Mouse (Mus musculus): ENCODE data around the gene Gm21970.

Gene Gm21970

GRCm38 (mm10) chr16:91391421-91391820, at the start of gene Gm21970:
Gene Gm21970, plus strand, starts transcription at chr16:91391721.
- no peak for DNase-seq (ENCODE audit: low spot score in 2 of 2)

GRCm38 (mm10) chr16:91346491-91346890, 45.0 kb upstream of the Gm21970 start:
- no peak for DNase-seq (ENCODE audit: low spot score in 2 of 2)

GRCm38 (mm10) chr16:91347491-91348263, 43.8 kb upstream of the Gm21970 start:
- no peak for DNase-seq (ENCODE audit: low spot score in 2 of 2)

GRCm38 (mm10) chr16:91348264-91348565, 43.3 kb upstream of the Gm21970 start:
- DNase-seq (ENCODE audit: low spot score in 2 of 2), result no peak

GRCm38 (mm10) chr16:91348588-91349330, 42.8 kb upstream of the Gm21970 start:
- no peak for DNase-seq (ENCODE audit: low spot score in 2 of 2)

GRCm38 (mm10) chr16:91352084-91352562, 39.4 kb upstream of the Gm21970 start:
- peak; percentile 42 to 82 for DNase-seq (ENCODE audit: low spot score in 2 of 2)

GRCm38 (mm10) chr16:91352749-91353148, 38.8 kb upstream of the Gm21970 start:
- no peak for DNase-seq (ENCODE audit: low spot score in 2 of 2)

- DNase-seq (ENCODE audit: low spot score in 2 of 2), result no peak
Measured at GRCm38 (mm10) chr16:91353177-91353576, 38.3 kb upstream of the Gm21970 start.

- no peak for DNase-seq (ENCODE audit: low spot score in 2 of 2)
Measured at GRCm38 (mm10) chr16:91353638-91354037, 37.9 kb upstream of the Gm21970 start.

GRCm38 (mm10) chr16:91354599-91354998, 36.9 kb upstream of the Gm21970 start:
- DNase-seq (ENCODE audit: low spot score in 2 of 2), result no peak

GRCm38 (mm10) chr16:91355160-91355559, 36.4 kb upstream of the Gm21970 start:
- no peak for DNase-seq (ENCODE audit: low spot score in 2 of 2)

- no peak for DNase-seq (ENCODE audit: low spot score in 2 of 2)
Measured at GRCm38 (mm10) chr16:91356760-91357525, 34.6 kb upstream of the Gm21970 start.

- DNase-seq (ENCODE audit: low spot score in 2 of 2), result no peak
Measured at GRCm38 (mm10) chr16:91357526-91357900, 34.0 kb upstream of the Gm21970 start.

GRCm38 (mm10) chr16:91358555-91358954, 33.0 kb upstream of the Gm21970 start:
- DNase-seq (ENCODE audit: low spot score in 2 of 2), result no peak

GRCm38 (mm10) chr16:91359531-91359930, 32.0 kb upstream of the Gm21970 start:
- DNase-seq (ENCODE audit: low spot score in 2 of 2), result no peak

GRCm38 (mm10) chr16:91360162-91360561, 31.4 kb upstream of the Gm21970 start:
- no peak for DNase-seq (ENCODE audit: low spot score in 2 of 2)

- DNase-seq (ENCODE audit: low spot score in 2 of 2), result no peak
Measured at GRCm38 (mm10) chr16:91362006-91362405, 29.5 kb upstream of the Gm21970 start.

GRCm38 (mm10) chr16:91362616-91363272, 28.8 kb upstream of the Gm21970 start:
- DNase-seq (ENCODE audit: low spot score in 2 of 2), result peak in 1 of 2 experiments; percentile 58

GRCm38 (mm10) chr16:91363483-91363882, 28.0 kb upstream of the Gm21970 start:
- DNase-seq (ENCODE audit: low spot score in 2 of 2), result no peak

GRCm38 (mm10) chr16:91366567-91366966, 25.0 kb upstream of the Gm21970 start:
- no peak for DNase-seq (ENCODE audit: low spot score in 2 of 2)

GRCm38 (mm10) chr16:91367066-91367465, 24.5 kb upstream of the Gm21970 start:
- no peak for DNase-seq (ENCODE audit: low spot score in 2 of 2)

All from urinary bladder, postnatal 4 days (tissue).